Mouse (Mus musculus) mesoderm, embryonic 11.5 days (tissue): ENCODE data around the gene Ifnz.
"Not testable (repeated sequence)": the region's sequence is repeated elsewhere in the genome, so short reads cannot be mapped to it uniquely, and the experiment has no call there.

ENCODE experiments used
- DNase-seq: peaks from one replicate; pipeline ENCODE4 v3.0.0-alpha.2; 2012; ENCODE audit warnings: low read depth, low spot score

The Ifnz gene

GRCm38 (mm10) chr4:88781831-88782230, at the start of gene Ifnz:
TSS of gene Ifnz (plus strand) at chr4:88782131.
- not testable (repeated sequence) for DNase-seq

- DNase-seq, result peak; percentile 77
Observed at GRCm38 (mm10) chr4:88738480-88738879, 43.5 kb upstream of the Ifnz start.

- no peak for DNase-seq
Observed at GRCm38 (mm10) chr4:88739036-88739435, 42.9 kb upstream of the Ifnz start.

GRCm38 (mm10) chr4:88741426-88741825, 40.5 kb upstream of the Ifnz start:
- DNase-seq, result no peak

- DNase-seq, result no peak
Observed at GRCm38 (mm10) chr4:88742771-88743371, 39.1 kb upstream of the Ifnz start.

- DNase-seq, result no peak
Observed at GRCm38 (mm10) chr4:88744207-88744606, 37.7 kb upstream of the Ifnz start.

GRCm38 (mm10) chr4:88749926-88750325, 32.0 kb upstream of the Ifnz start:
- no peak for DNase-seq

GRCm38 (mm10) chr4:88754818-88755340, 27.1 kb upstream of the Ifnz start, which contains the start of gene Gm13271:
TSS of gene Gm13271 (plus strand) at chr4:88754868.
- not testable (repeated sequence) for DNase-seq

GRCm38 (mm10) chr4:88756581-88757513, 25.1 kb upstream of the Ifnz start:
- not testable (repeated sequence) for DNase-seq

GRCm38 (mm10) chr4:88757628-88758031, 24.3 kb upstream of the Ifnz start:
- DNase-seq, result not testable (repeated sequence)

- DNase-seq, result not testable (repeated sequence)
Observed at GRCm38 (mm10) chr4:88758751-88759150, 23.2 kb upstream of the Ifnz start.

GRCm38 (mm10) chr4:88759610-88760268, 22.2 kb upstream of the Ifnz start, which contains the start of gene Gm13283:
TSS of gene Gm13283 (plus strand) at chr4:88760119.
- not testable (repeated sequence) for DNase-seq

- DNase-seq, result not testable (repeated sequence)
Observed at GRCm38 (mm10) chr4:88760431-88760830, 21.5 kb upstream of the Ifnz start.

- not testable (repeated sequence) for DNase-seq
Observed at GRCm38 (mm10) chr4:88761776-88762175, 20.2 kb upstream of the Ifnz start.

GRCm38 (mm10) chr4:88762341-88762740, 19.6 kb upstream of the Ifnz start:
- not testable (repeated sequence) for DNase-seq

GRCm38 (mm10) chr4:88763384-88764018, 18.4 kb upstream of the Ifnz start:
- peak; percentile 63 for DNase-seq

GRCm38 (mm10) chr4:88773534-88773933, 8.4 kb upstream of the Ifnz start, which contains the start of gene Gm13290:
TSS of gene Gm13290 (plus strand) at chr4:88773834.
- DNase-seq, result not testable (repeated sequence)

- DNase-seq, result not testable (repeated sequence)
Observed at GRCm38 (mm10) chr4:88776622-88777021, 5.3 kb upstream of the Ifnz start, which contains the start of gene Gm13289. TSS of gene Gm13289 (plus strand) at chr4:88776922.

GRCm38 (mm10) chr4:88779550-88779949, 2.4 kb upstream of the Ifnz start, which contains the start of gene Gm13272:
TSS of gene Gm13272 (plus strand) at chr4:88779850.
- DNase-seq, result not testable (repeated sequence)

GRCm38 (mm10) chr4:88780320-88780719, 1.6 kb upstream of the Ifnz start:
- DNase-seq, result not testable (repeated sequence)

- not testable (repeated sequence) for DNase-seq
Observed at GRCm38 (mm10) chr4:88782335-88782734, 404 bp downstream of the Ifnz start.
